Mouse (Mus musculus): Measurements from ENCODE around the gene 9430097D07Rik. TPM values are rescaled to one million over a fixed set of nuclear protein-coding genes. Genes with fewer than 3 reads are reported as not detected.
A peak's percentile ranks its signal among the peaks of the same experiment; 100 is the strongest.

The 9430097D07Rik gene
- polyA plus RNA-seq, 1 experiment from 2014 or later, result not detected

DNA sequence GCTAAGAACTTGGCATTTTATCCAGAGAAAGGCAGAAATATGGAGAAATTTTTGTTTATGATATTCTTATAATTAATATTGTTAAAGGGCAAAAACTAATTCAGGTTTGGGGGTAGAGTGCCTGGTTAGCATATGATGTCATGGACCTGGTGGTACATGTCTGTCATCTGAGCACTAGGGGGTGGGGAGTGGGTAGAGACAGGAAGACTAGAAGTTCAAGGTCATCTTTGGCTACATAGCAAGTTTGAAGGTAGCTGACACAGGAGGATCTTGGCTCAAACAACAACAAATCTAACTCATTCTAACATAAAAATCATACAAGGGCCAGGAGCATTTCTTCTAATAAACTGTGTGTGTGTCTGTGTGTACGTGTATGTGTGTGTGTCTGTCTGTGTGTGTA, 47.2 kb downstream of the 9430097D07Rik start:
- H3K4me2 ChIP-seq (ENCODE audit: low read depth, low read length), result 0 out of 2 replicates have a peak overlapping the region, but pooled peaks have one; percentile 22
- no peak for DNase-seq
- TF ChIP-seq CTCF (IDR thresholded peaks at IDR 0.05; ENCODE audit: low read depth) (no peak), EP300 (IDR thresholded peaks at IDR 0.05; ENCODE audit: low read depth) (no peak)
- 0 out of 2 replicates have a peak overlapping the region, but pooled peaks have one; percentile 85 for H3K27ac ChIP-seq (ENCODE audit: low read depth)
- H3K9ac ChIP-seq (replicated peaks), result no peak overlapping the region
- H3K36me3 ChIP-seq (replicated peaks; ENCODE audit: insufficient read depth, low read length), result no peaks in the 10 kb centered on the region
- H3K27me3 ChIP-seq (ENCODE audit: insufficient read depth, low read length), result no peaks in the 10 kb centered on the region
- WGBS (ENCODE audit: insufficient replicate concordance), result 70% methylated on average over 1 of the region's 1 CpGs
- no peak for ATAC-seq
- no peaks in the 10 kb centered on the region for H3K9me3 ChIP-seq (ENCODE audit: low read length)
- H3K4me3 ChIP-seq (ENCODE audit: low read depth, low read length), result no peak overlapping the region
- H3K4me1 ChIP-seq (ENCODE audit: insufficient read depth), result peaks cover 6% of the 10 kb centered on the region

DNA sequence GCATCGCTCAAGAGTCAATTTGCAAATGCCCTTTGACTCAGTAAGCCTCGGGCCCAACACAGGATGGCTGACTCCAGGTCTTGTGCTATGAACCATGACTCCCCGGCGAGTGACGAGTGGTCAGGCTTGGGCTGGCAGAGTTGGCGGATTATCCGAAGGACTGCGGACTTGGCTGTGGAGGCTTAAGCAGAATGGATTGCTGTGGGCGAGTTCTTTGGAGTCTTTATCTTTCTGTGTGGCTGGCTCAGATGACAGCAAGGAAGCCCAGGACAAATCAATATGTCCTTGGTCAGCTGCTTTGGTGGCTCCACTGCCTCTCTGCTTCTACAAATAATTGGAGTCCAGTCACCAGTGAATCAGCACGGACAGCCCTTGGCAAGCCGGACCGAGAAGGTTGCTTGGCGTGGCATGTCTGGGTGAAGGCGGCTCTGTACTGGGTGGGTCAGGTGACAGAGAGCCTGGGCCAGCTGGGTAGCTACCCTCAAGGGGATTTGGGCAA, 48.0 kb downstream of the 9430097D07Rik start:
- Histone ChIP-seq H3K27ac (ENCODE audit: low read depth) (peak overlapping the region; percentile 85), H3K4me1 (ENCODE audit: insufficient read depth) (peaks cover 6% of the 10 kb centered on the region), H3K4me2 (ENCODE audit: low read depth, low read length) (peak overlapping the region; percentile 32; the same call in 1 of the 2 replicates), H3K4me3 (ENCODE audit: low read depth, low read length) (no peak overlapping the region), H3K27me3 (ENCODE audit: insufficient read depth, low read length) (no peaks in the 10 kb centered on the region), H3K9me3 (ENCODE audit: low read length) (no peaks in the 10 kb centered on the region), H3K36me3 (replicated peaks; ENCODE audit: insufficient read depth, low read length) (no peaks in the 10 kb centered on the region), H3K9ac (replicated peaks) (no peak overlapping the region; the same call in 1 of the 2 replicates)
- DNase-seq, result peak; percentile 44
- 69% methylated on average over 14 of the region's 14 CpGs for WGBS (ENCODE audit: insufficient replicate concordance)
- ATAC-seq, result peak; percentile 71
- no peak for TF ChIP-seq CTCF (IDR thresholded peaks at IDR 0.05; ENCODE audit: low read depth)
- TF ChIP-seq EP300 (IDR thresholded peaks at IDR 0.05; ENCODE audit: low read depth), result no peak

DNA sequence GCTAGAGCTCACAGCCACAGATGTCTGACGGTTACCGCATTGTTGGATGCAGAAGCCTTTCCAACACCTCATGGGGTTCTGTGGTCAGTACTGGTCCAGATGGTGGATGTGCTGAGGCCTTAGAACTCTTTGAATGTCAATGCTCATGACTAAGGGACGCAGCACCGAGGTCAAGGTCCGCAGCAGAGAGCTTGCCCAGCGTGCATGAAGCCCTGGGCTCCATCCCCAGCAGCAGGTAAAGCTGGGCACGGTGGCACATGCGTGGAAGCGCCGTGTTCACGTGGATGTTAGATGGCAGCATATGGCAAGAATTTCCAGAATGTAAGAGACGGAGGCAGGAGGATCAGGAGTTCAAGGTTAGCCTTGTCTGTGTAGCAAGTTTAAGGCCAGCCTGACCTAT, 49.7 kb downstream of the 9430097D07Rik start:
- H3K4me2 ChIP-seq (ENCODE audit: low read depth, low read length), result no peak overlapping the region

DNA sequence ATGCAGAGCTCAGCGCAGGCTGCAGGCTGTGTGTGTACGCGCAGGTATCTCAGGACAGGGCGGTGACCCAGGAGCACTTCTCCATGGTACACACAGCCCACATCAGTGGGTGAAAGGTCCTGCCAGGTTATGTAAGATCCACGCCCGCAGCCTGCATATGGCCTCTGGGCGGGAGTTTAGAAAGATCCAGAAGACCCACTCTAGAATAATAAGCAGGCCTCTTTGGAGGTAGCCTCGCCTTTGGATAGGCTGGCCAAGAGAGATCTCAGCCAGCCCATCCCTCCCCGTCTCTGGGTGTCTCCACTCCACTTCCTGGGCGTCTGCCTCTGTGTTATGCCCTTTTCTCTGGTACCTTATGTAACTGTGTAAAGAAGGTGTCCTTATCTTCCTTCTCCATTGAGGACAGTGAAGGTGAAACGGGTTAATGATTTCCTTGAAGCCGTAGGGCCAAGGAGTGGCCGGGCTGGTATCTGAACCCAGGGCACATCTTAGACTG, 50.9 kb downstream of the 9430097D07Rik start:
- H3K4me1 ChIP-seq (ENCODE audit: insufficient read depth), result peaks cover 9% of the 10 kb centered on the region
- H3K36me3 ChIP-seq (replicated peaks; ENCODE audit: insufficient read depth, low read length), result no peaks in the 10 kb centered on the region
- no peak overlapping the region for H3K4me2 ChIP-seq (ENCODE audit: low read depth, low read length)
- TF ChIP-seq EP300 (IDR thresholded peaks at IDR 0.05; ENCODE audit: low read depth), result peak; percentile 75
- TF ChIP-seq CTCF (IDR thresholded peaks at IDR 0.05; ENCODE audit: low read depth), result no peak
- no peak overlapping the region for H3K9ac ChIP-seq (replicated peaks)
- ATAC-seq, result peak; percentile 84
- 0 out of 2 replicates have a peak overlapping the region, but pooled peaks have one; percentile 60 for H3K27ac ChIP-seq (ENCODE audit: low read depth)
- peak; percentile 66 for DNase-seq
- H3K27me3 ChIP-seq (ENCODE audit: insufficient read depth, low read length), result no peaks in the 10 kb centered on the region
- no peak overlapping the region for H3K4me3 ChIP-seq (ENCODE audit: low read depth, low read length)
- no peaks in the 10 kb centered on the region for H3K9me3 ChIP-seq (ENCODE audit: low read length)
- WGBS (ENCODE audit: insufficient replicate concordance), result 63% methylated on average over 13 of the region's 13 CpGs

More for the DNA sequence above, 49.7 kb downstream of the 9430097D07Rik start:
- ATAC-seq (no peak), DNase-seq (no peak)
- Histone ChIP-seq H3K4me1 (ENCODE audit: insufficient read depth) (peaks cover 6% of the 10 kb centered on the region), H3K27me3 (ENCODE audit: insufficient read depth, low read length) (no peaks in the 10 kb centered on the region), H3K36me3 (replicated peaks; ENCODE audit: insufficient read depth, low read length) (no peaks in the 10 kb centered on the region), H3K9ac (replicated peaks) (no peak overlapping the region; the same call in 1 of the 2 replicates), H3K27ac (ENCODE audit: low read depth) (no peak overlapping the region), H3K9me3 (ENCODE audit: low read length) (no peaks in the 10 kb centered on the region), H3K4me3 (ENCODE audit: low read depth, low read length) (no peak overlapping the region)
- 80% methylated on average over 12 of the region's 12 CpGs for WGBS (ENCODE audit: insufficient replicate concordance)
- TF ChIP-seq CTCF (IDR thresholded peaks at IDR 0.05; ENCODE audit: low read depth), result no peak
- TF ChIP-seq EP300 (IDR thresholded peaks at IDR 0.05; ENCODE audit: low read depth), result no peak

Other genes with a start within 250 kb of the 9430097D07Rik start
- 9.0 and 9.9 TPM in 2 replicates for gene Ciz1, start 223.4 kb downstream of the 9430097D07Rik start, polyA plus RNA-seq (2015; fragmentation: Nextera tagmentation; extraction: Ambion mirVana)
- gene Dnm1, start 222.3 kb downstream of the 9430097D07Rik start, polyA plus RNA-seq (2015; fragmentation: Nextera tagmentation; extraction: Ambion mirVana), result 0.06 and 0.25 TPM in 2 replicates
- gene 1110008P14Rik, start 193.7 kb downstream of the 9430097D07Rik start, polyA plus RNA-seq (2015; fragmentation: Nextera tagmentation; extraction: Ambion mirVana), result 30.1 and 32.2 TPM in 2 replicates
- 411 and 419 TPM in 2 replicates for gene Lcn2, start 187.4 kb downstream of the 9430097D07Rik start, polyA plus RNA-seq (2015; fragmentation: Nextera tagmentation; extraction: Ambion mirVana)
- gene Ptges2, start 179.8 kb downstream of the 9430097D07Rik start, polyA plus RNA-seq (2015; fragmentation: Nextera tagmentation; extraction: Ambion mirVana), result 13.8 and 15.7 TPM in 2 replicates
- gene Naif1, start 125.2 kb downstream of the 9430097D07Rik start, polyA plus RNA-seq (2015; fragmentation: Nextera tagmentation; extraction: Ambion mirVana), result 1.6 and 1.8 TPM in 2 replicates
- 32.4 and 36.9 TPM in 2 replicates for gene Slc25a25, start 124.2 kb downstream of the 9430097D07Rik start, polyA plus RNA-seq (2015; fragmentation: Nextera tagmentation; extraction: Ambion mirVana)
- 4.8 and 6.1 TPM in 2 replicates for gene Fam102a, start 40.4 kb downstream of the 9430097D07Rik start, polyA plus RNA-seq (2015; fragmentation: Nextera tagmentation; extraction: Ambion mirVana)
- gene Dpm2, start 4.8 kb downstream of the 9430097D07Rik start, polyA plus RNA-seq (2015; fragmentation: Nextera tagmentation; extraction: Ambion mirVana), result 37.0 and 41.7 TPM in 2 replicates
- not detected in 2 replicates for gene Pip5kl1, start 887 bp downstream of the 9430097D07Rik start, polyA plus RNA-seq (2015; fragmentation: Nextera tagmentation; extraction: Ambion mirVana)
- 4.3 and 5.8 TPM in 2 replicates for gene St6galnac4, start 11.4 kb upstream of the 9430097D07Rik start, polyA plus RNA-seq (2015; fragmentation: Nextera tagmentation; extraction: Ambion mirVana)
- gene St6galnac6, start 24.0 kb upstream of the 9430097D07Rik start, polyA plus RNA-seq (2015; fragmentation: Nextera tagmentation; extraction: Ambion mirVana), result 14.0 and 15.9 TPM in 2 replicates
- gene Ak1, start 46.1 kb upstream of the 9430097D07Rik start, polyA plus RNA-seq (2015; fragmentation: Nextera tagmentation; extraction: Ambion mirVana), result 1.3 and 5.9 TPM in 2 replicates
- 29.9 and 30.2 TPM in 2 replicates for gene Eng, start 70.9 kb upstream of the 9430097D07Rik start, polyA plus RNA-seq (2015; fragmentation: Nextera tagmentation; extraction: Ambion mirVana)
- 85.3 and 95.9 TPM in 2 replicates for gene Fpgs, start 128.5 kb upstream of the 9430097D07Rik start, polyA plus RNA-seq (2015; fragmentation: Nextera tagmentation; extraction: Ambion mirVana)
- 49.5 and 53.7 TPM in 2 replicates for gene Cdk9, start 137.4 kb upstream of the 9430097D07Rik start, polyA plus RNA-seq (2015; fragmentation: Nextera tagmentation; extraction: Ambion mirVana)
- gene Sh2d3c, start 145.4 kb upstream of the 9430097D07Rik start, polyA plus RNA-seq (2015; fragmentation: Nextera tagmentation; extraction: Ambion mirVana), result 7.6 and 8.3 TPM in 2 replicates
- gene 6330409D20Rik, start 165.3 kb upstream of the 9430097D07Rik start, polyA plus RNA-seq (2015; fragmentation: Nextera tagmentation; extraction: Ambion mirVana), result not detected in 2 replicates
- 34.6 and 34.7 TPM in 2 replicates for gene Tor2a, start 181.6 kb upstream of the 9430097D07Rik start, polyA plus RNA-seq (2015; fragmentation: Nextera tagmentation; extraction: Ambion mirVana)
- gene Ttc16, start 199.9 kb upstream of the 9430097D07Rik start, polyA plus RNA-seq (2015; fragmentation: Nextera tagmentation; extraction: Ambion mirVana), result 0.08 TPM in 1 of 2 replicates, not detected in the other
- 1.1 TPM in 2 replicates for gene Ptrh1, start 200.1 kb upstream of the 9430097D07Rik start, polyA plus RNA-seq (2015; fragmentation: Nextera tagmentation; extraction: Ambion mirVana)
- 0.25 TPM in 1 of 2 replicates, not detected in the other for gene Cfap157, start 208.7 kb upstream of the 9430097D07Rik start, polyA plus RNA-seq (2015; fragmentation: Nextera tagmentation; extraction: Ambion mirVana)

Data from liver, postnatal 0 days (tissue).